27 mouse cellular contexts compared by ENCODE assay signal in genomic region chr16:9364105-9364504, GRCm38 (mm10).
DNase-seq lines count a peak whose midpoint lies in the region; ATAC-seq lines count a peak whose summit lies in the region.
"Had no signal": no experiment of that assay in that cellular context is flagged by ENCODE, and none has a peak within 500 bp of the region (broad histone marks: within the 10 kb centered on the region; RNA-seq: fewer than 3 reads in every experiment).

No protein-coding gene starts in this region.

- no peaks in the 10 kb centered on the region for H3K27me3 ChIP-seq in embryonic facial prominence, embryonic 14.5 days (replicated peaks; ENCODE audit: control insufficient read depth, insufficient read depth, low read length)
- no peaks in the 10 kb centered on the region for H3K27me3 ChIP-seq in embryonic facial prominence, embryonic 10.5 days (replicated peaks; ENCODE audit: low read depth, poor library complexity, severe bottlenecking)
- no peaks in the 10 kb centered on the region for H3K27me3 ChIP-seq in heart, embryonic 10.5 days (ENCODE audit: insufficient read depth, poor library complexity, severe bottlenecking)
- H3K27me3 ChIP-seq: limb, embryonic 13.5 days; liver, embryonic 12.5 days; lung, embryonic 15.5 days; midbrain, embryonic 13.5 days; neural tube, embryonic 13.5 days had no signal

- H3K4me1 ChIP-seq in embryonic facial prominence, embryonic 14.5 days (ENCODE audit: control insufficient read depth, insufficient read depth, low read length), result no peaks in the 10 kb centered on the region
- H3K4me1 ChIP-seq in embryonic facial prominence, embryonic 10.5 days, result no peaks in the 10 kb centered on the region
- no peaks in the 10 kb centered on the region for H3K4me1 ChIP-seq in heart, embryonic 10.5 days
- H3K4me1 ChIP-seq: hindbrain, embryonic 10.5 days; kidney, embryonic 15.5 days; limb, embryonic 13.5 days; liver, embryonic 12.5 days; lung, embryonic 15.5 days; midbrain, embryonic 13.5 days; neural tube, embryonic 13.5 days had no signal

- ATAC-seq in embryonic facial prominence, embryonic 14.5 days (ENCODE audit: low read depth), result no peak
- ATAC-seq: forebrain, embryonic 16.5 days; liver, embryonic 12.5 days; midbrain, embryonic 13.5 days had no signal

- H3K27ac ChIP-seq in embryonic facial prominence, embryonic 14.5 days (replicated peaks; ENCODE audit: low read depth, low read length), result no peak overlapping the region
- no peak overlapping the region for H3K27ac ChIP-seq in embryonic facial prominence, embryonic 10.5 days (replicated peaks)
- H3K27ac ChIP-seq in heart, embryonic 10.5 days, result no peak overlapping the region
- H3K27ac ChIP-seq: hindbrain, embryonic 10.5 days; kidney, embryonic 15.5 days; limb, embryonic 13.5 days; liver, embryonic 12.5 days; lung, embryonic 15.5 days; midbrain, embryonic 13.5 days; neural tube, embryonic 13.5 days had no signal

- no peaks in the 10 kb centered on the region for H3K9me3 ChIP-seq in embryonic facial prominence, embryonic 14.5 days (ENCODE audit: control insufficient read depth, low read length)
- no peaks in the 10 kb centered on the region for H3K9me3 ChIP-seq in embryonic facial prominence, embryonic 10.5 days
- H3K9me3 ChIP-seq in heart, embryonic 10.5 days, result no peaks in the 10 kb centered on the region
- H3K9me3 ChIP-seq: G1E; hindbrain, embryonic 10.5 days; kidney, embryonic 15.5 days; limb, embryonic 13.5 days; liver, embryonic 12.5 days; lung, embryonic 15.5 days; midbrain, embryonic 13.5 days; neural tube, embryonic 13.5 days had no signal

- no peak overlapping the region for H3K4me2 ChIP-seq in embryonic facial prominence, embryonic 14.5 days (ENCODE audit: low read depth, low read length)
- H3K4me2 ChIP-seq: heart, embryonic 11.5 days; kidney, embryonic 15.5 days; limb, embryonic 13.5 days; liver, embryonic 12.5 days; lung, embryonic 15.5 days; midbrain, embryonic 13.5 days; neural tube, embryonic 13.5 days had no signal

- WGBS in embryonic facial prominence, embryonic 14.5 days, result 70% methylated on average over 2 of the region's 2 CpGs
- 72% methylated on average over 2 of the region's 2 CpGs for WGBS in embryonic facial prominence, embryonic 10.5 days
- WGBS in heart, embryonic 10.5 days, result 56% methylated on average over 2 of the region's 2 CpGs

- no peak overlapping the region for H3K4me3 ChIP-seq in embryonic facial prominence, embryonic 14.5 days (ENCODE audit: low read depth, low read length)
- H3K4me3 ChIP-seq in embryonic facial prominence, embryonic 10.5 days, result no peak overlapping the region
- H3K4me3 ChIP-seq in heart, embryonic 10.5 days, result no peak overlapping the region
- H3K4me3 ChIP-seq: hindbrain, embryonic 10.5 days; kidney, embryonic 15.5 days; limb, embryonic 13.5 days; liver, embryonic 12.5 days; lung, embryonic 15.5 days; midbrain, embryonic 13.5 days; neural tube, embryonic 13.5 days had no signal

- H3K36me3 ChIP-seq in embryonic facial prominence, embryonic 14.5 days (ENCODE audit: control insufficient read depth, insufficient read depth, low read length), result no peaks in the 10 kb centered on the region
- no peaks in the 10 kb centered on the region for H3K36me3 ChIP-seq in embryonic facial prominence, embryonic 10.5 days (replicated peaks)
- no peaks in the 10 kb centered on the region for H3K36me3 ChIP-seq in heart, embryonic 10.5 days
- H3K36me3 ChIP-seq: G1E; hindbrain, embryonic 10.5 days; kidney, embryonic 15.5 days; limb, embryonic 13.5 days; liver, embryonic 12.5 days; lung, embryonic 15.5 days; midbrain, embryonic 13.5 days; neural tube, embryonic 13.5 days had no signal

- peak; percentile 14 for DNase-seq in embryonic facial prominence, embryonic 14.5 days (ENCODE audit: low spot score)
- no peak for DNase-seq in embryonic facial prominence, embryonic 10.5 days (ENCODE audit: low spot score)
- DNase-seq in 3T3-L1 (ENCODE audit: low read depth, low spot score) (peak; percentile 2), ZHBTc4 (ENCODE audit: low read depth, low spot score) (peak; percentile 40)
- peak; percentile 22 for DNase-seq in lung, postnatal 10 days
- DNase-seq in kidney, postnatal 36 days, result no peak
- no peak for DNase-seq in heart, embryonic 10.5 days (ENCODE audit: low spot score)
- no peak for DNase-seq in right cerebral cortex, adult 18-20 months
- DNase-seq: adrenal gland, postnatal 10 days; cerebellum, adult 2 months; cerebellum, postnatal 25 days; kidney, adult 11 months; kidney, postnatal 4 days; layer of hippocampus, adult 9-11 months; retina, postnatal 1 day; right cerebral cortex, postnatal 4 days; thymus, postnatal 36 days had no signal

- no peak overlapping the region for H3K9ac ChIP-seq in embryonic facial prominence, embryonic 14.5 days (ENCODE audit: low read depth, low read length)
- H3K9ac ChIP-seq: kidney, embryonic 15.5 days; limb, embryonic 13.5 days; liver, embryonic 12.5 days; lung, embryonic 15.5 days; midbrain, embryonic 13.5 days; neural tube, embryonic 13.5 days had no signal

Comparison
In these comparisons a context has a peak if more than half of its experiments do, and no peak if none do; other contexts are left out.
1. DNase-seq: peak in embryonic facial prominence, embryonic 14.5 days (single experiment), 3T3-L1 (single experiment), ZHBTc4 (single experiment) and lung, postnatal 10 days (single experiment); none in embryonic facial prominence, embryonic 10.5 days (single experiment), kidney, postnatal 36 days (0 of 2), heart, embryonic 10.5 days (single experiment) and right cerebral cortex, adult 18-20 months (single experiment).